Mouse (Mus musculus) left cerebral cortex, adult 8-10 months (tissue): ENCODE measurements at regions not wholly inside any gene's neighbourhood (a gene's known extent, or its start where the extent isn't known, plus 50 kb on each side); places are given as distances from the start of the nearest gene placed in this dataset.

Experiments used
- DNase-seq, 2 experiments: peaks; one replicate each; pipeline ENCODE4 v3.0.0; 2022; ENCODE audit warnings: low spot score in 2 of 2

DNA sequence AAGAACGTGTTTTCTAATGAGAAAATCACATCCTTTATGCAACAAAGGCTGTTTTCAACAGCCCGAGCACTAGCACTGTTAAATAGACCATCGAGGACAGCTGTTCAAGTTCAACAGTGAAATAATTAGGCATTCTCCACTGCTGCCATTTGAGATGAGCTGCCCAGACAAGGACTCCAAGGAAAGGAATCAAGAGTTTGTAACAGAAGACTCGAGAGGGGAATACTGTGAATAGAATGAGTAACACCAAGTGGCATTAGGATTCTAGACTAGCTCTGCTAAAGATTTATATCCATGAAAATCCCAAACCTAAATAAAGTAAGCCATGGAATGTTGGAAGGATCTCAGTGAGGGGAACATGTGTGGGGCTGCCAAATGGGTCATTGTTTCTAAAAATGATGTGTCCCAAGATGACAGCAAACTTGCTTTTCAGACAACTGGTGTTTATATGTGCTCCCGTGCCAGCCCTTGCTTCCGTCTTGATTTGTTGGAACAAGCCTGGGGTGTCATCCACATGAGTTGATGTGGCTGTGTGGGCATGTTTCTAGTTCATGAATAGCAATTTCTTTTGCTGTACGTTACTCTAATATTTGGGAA, 72.1 kb upstream of the Itga4 start:
- no peak for DNase-seq

DNA sequence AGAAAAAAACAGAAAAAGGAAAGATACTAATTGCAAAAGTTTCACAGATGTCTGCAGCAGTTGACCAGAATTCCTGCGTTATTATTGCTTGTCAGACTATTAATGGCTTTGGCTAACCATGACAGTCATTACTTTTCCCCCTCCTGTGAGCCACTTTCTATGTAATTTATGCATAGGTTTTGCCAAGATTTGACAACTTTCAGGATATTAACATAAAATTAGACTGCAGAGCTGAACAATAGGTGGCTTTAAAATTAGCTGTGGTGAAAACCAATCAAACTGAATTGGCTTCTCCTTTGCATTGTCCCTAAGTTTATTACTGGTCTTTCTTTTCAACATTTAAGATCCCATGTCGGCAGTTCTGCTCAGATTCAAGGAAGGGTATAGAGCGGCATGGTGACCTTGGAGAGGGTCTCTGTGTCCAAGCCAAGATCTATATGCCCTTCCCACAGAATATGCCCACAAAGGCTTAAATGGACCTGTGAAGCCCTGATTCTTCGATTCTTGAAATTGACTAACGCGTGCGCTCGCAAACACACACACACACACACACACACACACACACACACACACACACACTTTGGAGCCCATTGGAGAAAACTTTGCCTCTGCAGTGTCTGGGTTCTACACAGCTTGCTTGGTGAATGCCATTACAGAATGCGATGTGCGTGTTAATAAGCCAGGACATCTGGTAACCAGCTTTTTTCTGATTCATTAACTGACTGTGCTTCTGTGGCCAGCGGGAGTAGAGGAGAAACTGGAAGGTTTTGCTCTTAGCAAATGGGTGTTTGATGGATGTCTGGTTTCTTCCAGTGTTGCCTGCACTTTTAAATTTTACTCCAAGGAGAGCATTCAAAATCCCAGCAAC, 69.8 kb upstream of the Itga4 start:
- no peak for DNase-seq

DNA sequence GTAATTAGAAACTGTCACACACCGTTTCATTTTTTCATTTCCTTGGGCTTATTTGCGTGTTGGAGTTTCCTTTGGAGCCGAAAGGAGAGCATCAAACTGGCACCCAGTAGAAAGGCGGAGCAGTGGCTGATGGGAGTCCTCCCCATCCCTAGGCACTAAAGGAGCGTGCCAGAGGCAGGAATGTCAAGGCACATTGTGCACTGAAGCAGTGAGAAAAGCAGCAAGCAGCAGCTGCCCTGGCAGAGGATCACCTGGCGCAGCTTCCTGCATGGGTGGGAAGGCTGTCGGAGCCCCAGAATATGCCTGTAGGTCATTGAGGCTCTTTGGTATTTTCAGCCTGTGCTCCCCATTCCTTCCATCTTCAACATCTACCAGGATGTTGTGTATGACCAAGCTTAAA, 68.3 kb upstream of the Itga4 start:
- no peak for DNase-seq

DNA sequence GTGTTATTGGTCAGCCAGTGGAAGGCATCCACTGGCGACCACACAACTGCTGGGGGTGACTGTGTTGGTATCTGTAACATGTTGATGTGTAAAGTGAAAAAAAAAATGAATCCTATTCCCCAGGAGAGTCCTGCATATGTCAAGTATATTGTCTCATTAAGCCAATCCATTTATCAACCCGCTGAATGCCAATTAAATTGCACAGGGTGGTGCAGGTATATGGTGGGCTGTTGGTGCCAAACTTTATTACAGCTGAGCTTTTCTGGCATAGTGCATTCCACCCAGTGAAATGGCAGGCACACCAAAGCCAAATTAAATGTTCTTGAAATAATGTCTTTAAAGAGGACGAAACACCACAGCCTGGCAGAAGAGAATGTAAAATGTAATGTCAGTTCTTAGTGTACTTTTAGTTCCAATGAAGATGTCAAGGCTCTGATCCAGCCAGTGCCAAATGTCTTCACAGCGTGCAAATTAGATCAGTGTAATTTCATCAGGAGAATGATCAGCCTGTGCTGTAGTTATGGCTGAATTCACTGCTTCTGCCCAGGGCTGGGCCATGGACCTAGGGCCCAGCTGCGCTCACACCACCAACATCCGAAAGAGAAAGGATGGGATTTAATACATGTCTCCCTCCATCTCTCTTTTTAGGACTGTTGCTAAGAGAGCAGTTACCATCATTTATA, 66.6 kb upstream of the Itga4 start:
- DNase-seq = no peak

DNA sequence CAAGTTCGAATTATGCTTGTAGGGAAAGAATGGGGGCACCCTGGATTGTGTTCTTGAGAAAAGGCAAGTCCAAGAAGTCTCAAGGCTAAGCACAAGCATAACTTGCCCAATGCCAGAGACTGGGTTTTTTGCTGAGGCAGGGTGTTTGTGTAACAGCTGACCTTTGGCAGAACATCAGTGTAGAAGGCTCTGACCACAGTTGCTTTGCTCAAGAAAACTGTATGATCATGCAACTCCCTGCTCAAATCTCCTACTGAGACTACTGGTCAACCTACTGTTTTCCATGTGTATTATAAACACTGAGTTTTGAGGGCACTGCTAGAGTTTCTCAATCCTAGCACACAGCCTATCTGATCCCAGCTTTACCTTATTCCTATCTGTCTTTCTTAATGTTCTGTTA, 61.4 kb upstream of the Itga4 start:
- DNase-seq = no peak

DNA sequence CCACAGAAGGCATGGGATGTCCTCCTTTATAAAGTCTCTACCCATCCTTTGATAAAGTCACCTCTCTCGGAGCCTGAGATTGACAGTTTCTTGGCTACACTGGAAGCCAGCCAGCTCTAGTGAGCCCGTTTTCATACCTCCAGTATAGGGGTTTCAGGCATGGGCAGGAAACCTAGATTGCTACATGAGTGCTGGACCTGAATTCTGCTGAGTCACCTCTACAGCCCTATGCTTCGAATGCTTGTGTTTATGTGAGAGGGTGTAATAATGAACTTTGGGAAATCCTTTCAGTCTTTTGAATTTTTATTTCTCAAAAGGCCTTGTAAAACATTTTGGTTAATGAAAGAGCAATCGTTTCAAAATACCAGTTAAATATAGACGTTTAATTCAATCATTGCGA, 53.5 kb upstream of the Itga4 start:
- DNase-seq = no peak
